In genomic region chr12:86893326-86894183, GRCm38 (mm10) we compare ENCODE assay signal across 8 mouse cellular contexts. TPM values are rescaled to one million over a fixed set of nuclear protein-coding genes. Genes with fewer than 3 reads are reported as not detected.
DNase-seq lines count a peak whose midpoint lies in the region; ATAC-seq and TF ChIP-seq lines count a peak whose summit lies in the region.

No protein-coding gene starts in this region.

- no peaks in the 10 kb centered on the region for H3K9me3 ChIP-seq in hindbrain, embryonic 14.5 days (ENCODE audit: control insufficient read depth, low read length)
- H3K9me3 ChIP-seq in liver, embryonic 14.5 days (ENCODE audit: control insufficient read depth, low read length) = no peaks in the 10 kb centered on the region

- H3K4me2 ChIP-seq in hindbrain, embryonic 14.5 days (replicated peaks) = peak overlapping the region; percentile 90
- peak overlapping the region; percentile 94 for H3K4me2 ChIP-seq in liver, embryonic 14.5 days (ENCODE audit: low read depth)

- H3K27ac ChIP-seq in hindbrain, embryonic 14.5 days = peak overlapping the region; percentile 100
- peak overlapping the region; percentile 88 for H3K27ac ChIP-seq in liver, embryonic 14.5 days
- peak overlapping the region; percentile 95 for H3K27ac ChIP-seq in olfactory bulb, adult 2 months (ENCODE audit: insufficient read depth, low read depth, low read length)

- ATAC-seq in erythroid progenitor cell, adult 5-6 weeks (replicated peaks; ENCODE audit: low FRiP score, poor library complexity, severe bottlenecking) = peak; percentile 55
- ATAC-seq in hindbrain, embryonic 14.5 days (ENCODE audit: low FRiP score) = peak; percentile 4; the same call in 1 of the 2 replicates
- ATAC-seq in liver, embryonic 14.5 days (ENCODE audit: insufficient read depth) = peak; percentile 23; the same call in 1 of the 2 replicates

- peak overlapping the region; percentile 63 for H3K9ac ChIP-seq in hindbrain, embryonic 14.5 days
- H3K9ac ChIP-seq in liver, embryonic 14.5 days (replicated peaks) = peak overlapping the region; percentile 63

- TF ChIP-seq POLR2A in olfactory bulb, adult 2 months (IDR thresholded peaks at IDR 0.05; ENCODE audit: insufficient read depth, low read depth, low read length) = no peak

- H3K4me3 ChIP-seq in hindbrain, embryonic 14.5 days (replicated peaks; ENCODE audit: low read length) = peak overlapping the region; percentile 27
- H3K4me3 ChIP-seq in liver, embryonic 14.5 days (ENCODE audit: insufficient read depth in 1 of 2, low read depth in 2 of 2, low read length in 2 of 2) = peak overlapping the region; percentile 59 to 75
- H3K4me3 ChIP-seq in olfactory bulb, adult 2 months (ENCODE audit: insufficient read depth, low read depth, low read length) = peak overlapping the region; percentile 16; the same call in 1 of the 2 replicates

- H3K36me3 ChIP-seq in hindbrain, embryonic 14.5 days (replicated peaks; ENCODE audit: control insufficient read depth, insufficient read depth) = no peaks in the 10 kb centered on the region
- H3K36me3 ChIP-seq in liver, embryonic 14.5 days (replicated peaks; ENCODE audit: control insufficient read depth, insufficient read depth, low read depth) = no peaks in the 10 kb centered on the region

- peaks cover 92% of the 10 kb centered on the region for H3K4me1 ChIP-seq in hindbrain, embryonic 14.5 days (replicated peaks; ENCODE audit: control insufficient read depth, insufficient read depth, low read length)
- peaks cover 28 to 62% of the 10 kb centered on the region in 2 experiments for H3K4me1 ChIP-seq in liver, embryonic 14.5 days (replicated peaks; ENCODE audit: control insufficient read depth in 2 of 2, insufficient read depth in 2 of 2, low read length in 1 of 2)
- H3K4me1 ChIP-seq in olfactory bulb, adult 2 months (ENCODE audit: control insufficient read depth, insufficient read depth, low read length) = peaks cover 65% of the 10 kb centered on the region

- no peak for TF ChIP-seq EP300 in liver, embryonic 14.5 days (IDR thresholded peaks at IDR 0.05; ENCODE audit: low read depth)

- under 1% methylated on average over 20 of the region's 20 CpGs for WGBS in hindbrain, embryonic 14.5 days
- WGBS in liver, embryonic 14.5 days (ENCODE audit: insufficient replicate concordance) = 5% methylated on average over 20 of the region's 20 CpGs
- 2% methylated on average over 20 of the region's 20 CpGs for WGBS in olfactory bulb, adult 2 months

- TF ChIP-seq CTCF in liver, embryonic 14.5 days (IDR thresholded peaks at IDR 0.05; ENCODE audit: low read depth) = no peak
- no peak for TF ChIP-seq CTCF in olfactory bulb, adult 2 months (IDR thresholded peaks at IDR 0.05; ENCODE audit: insufficient read depth, low read depth, low read length)

- DNase-seq in adrenal gland, postnatal 25 days = peak; percentile 21
- no peak for DNase-seq in adrenal gland, postnatal 10 days
- DNase-seq in Muller cell, postnatal 12 days (ENCODE audit: inconsistent ontology term) = peak; percentile 63
- no peak for DNase-seq in hindbrain, embryonic 14.5 days (ENCODE audit: low spot score)
- no peak for DNase-seq in liver, embryonic 14.5 days (ENCODE audit: low read depth in 3 of 3, low spot score in 3 of 3)
- DNase-seq in right cerebral cortex, adult 2 months (ENCODE audit: low spot score in 2 of 2) = no peak

- no peaks in the 10 kb centered on the region for H3K27me3 ChIP-seq in hindbrain, embryonic 14.5 days (ENCODE audit: control insufficient read depth, insufficient read depth, low read length)
- H3K27me3 ChIP-seq in liver, embryonic 14.5 days (ENCODE audit: control insufficient read depth, insufficient read depth, low read length) = peaks cover 11% of the 10 kb centered on the region

RNA-seq across cellular contexts. Expression of gene Irf2bpl, which starts 9.0 kb away (rescaled TPM):
- 65.4 and 74.6 TPM in 2 replicates for total RNA-seq in adrenal gland, postnatal 25 days (2021)
- 10 to 100 TPM; 39.7 to 53.2 TPM for total RNA-seq in adrenal gland, postnatal 10 days (2021)
- total RNA-seq in erythroid progenitor cell, adult 5-6 weeks (2015; ENCODE audit: low replicate concordance) = 0.72 and 2.5 TPM in 2 replicates
- total RNA-seq in erythroid progenitor cell, adult 5-6 weeks (2017; ENCODE audit: low replicate concordance) = 0.53 and 1.5 TPM in 2 replicates
- polyA plus RNA-seq in hindbrain, embryonic 14.5 days (2014; fragmentation: Nextera tagmentation; extraction: Ambion mirVana) = 64.5 and 65.5 TPM in 2 replicates
- polyA plus RNA-seq in liver, embryonic 14.5 days (2012; rRNA removed) = 1.4 and 1.5 TPM in 2 replicates
- polyA plus RNA-seq in liver, embryonic 14.5 days (2014; fragmentation: Nextera tagmentation; extraction: Ambion mirVana) = 1.4 and 1.5 TPM in 2 replicates
- not detected in 2 replicates for polyA plus RNA-seq in olfactory bulb, adult 2 months (2012; ENCODE audit: insufficient read depth, insufficient read length, low replicate concordance, missing spikeins)

RNA-seq across cellular contexts. Expression of gene Cipc, which starts 53.3 kb away (rescaled TPM):
- 29.9 and 31.0 TPM in 2 replicates for total RNA-seq in adrenal gland, postnatal 25 days (2021)
- total RNA-seq in adrenal gland, postnatal 10 days (2021) = 10 to 100 TPM; 21.0 to 23.7 TPM
- 8.6 and 9.2 TPM in 2 replicates for total RNA-seq in erythroid progenitor cell, adult 5-6 weeks (2015; ENCODE audit: low replicate concordance)
- total RNA-seq in erythroid progenitor cell, adult 5-6 weeks (2017; ENCODE audit: low replicate concordance) = 5.8 and 16.4 TPM in 2 replicates
- 46.8 and 52.1 TPM in 2 replicates for polyA plus RNA-seq in hindbrain, embryonic 14.5 days (2014; fragmentation: Nextera tagmentation; extraction: Ambion mirVana)
- 7.5 and 8.8 TPM in 2 replicates for polyA plus RNA-seq in liver, embryonic 14.5 days (2012; rRNA removed)
- polyA plus RNA-seq in liver, embryonic 14.5 days (2014; fragmentation: Nextera tagmentation; extraction: Ambion mirVana) = 10.0 and 10.7 TPM in 2 replicates
- polyA plus RNA-seq in olfactory bulb, adult 2 months (2012; ENCODE audit: insufficient read depth, insufficient read length, low replicate concordance, missing spikeins) = 112 TPM in 1 of 2 replicates, not detected in the other

Comparison
In these comparisons a context has a peak if more than half of its experiments do, and no peak if none do; other contexts are left out.
1. DNase-seq: peak in adrenal gland, postnatal 25 days (single experiment) and Muller cell, postnatal 12 days (single experiment); none in adrenal gland, postnatal 10 days (single experiment), hindbrain, embryonic 14.5 days (single experiment), liver, embryonic 14.5 days (0 of 3) and right cerebral cortex, adult 2 months (0 of 2).
2. ATAC-seq: peak in every context shown above with its lines; median percentile 55 in erythroid progenitor cell, adult 5-6 weeks; 23 in liver, embryonic 14.5 days; 4 in hindbrain, embryonic 14.5 days.
3. H3K4me3 ChIP-seq: peak in every context shown above with its lines; median percentile 67 in liver, embryonic 14.5 days; 27 in hindbrain, embryonic 14.5 days; 16 in olfactory bulb, adult 2 months.
4. RNA of gene Irf2bpl, which starts 9.0 kb away (total RNA-seq): 65.4 to 74.6 TPM in adrenal gland, postnatal 25 days and 39.7 to 53.2 TPM in adrenal gland, postnatal 10 days; 0.53 to 2.5 TPM in erythroid progenitor cell, adult 5-6 weeks; every median in the first group is over 10 times any median in the second.
5. Peak in every context shown above with its lines, with median percentiles within 50 percentile points of each other: H3K27ac ChIP-seq.